Mouse (Mus musculus) cerebellum, postnatal 14 days (tissue): ENCODE measurements around the gene B3gnt4.
A peak's percentile ranks its signal among the peaks of the same experiment; 100 is the strongest.

Experiments used
- DNase-seq, 2 experiments: peaks; one replicate each; pipeline ENCODE4 v3.0.0; 2021; ENCODE audit warnings: mixed read lengths in 2 of 2

B3gnt4 gene

DNA sequence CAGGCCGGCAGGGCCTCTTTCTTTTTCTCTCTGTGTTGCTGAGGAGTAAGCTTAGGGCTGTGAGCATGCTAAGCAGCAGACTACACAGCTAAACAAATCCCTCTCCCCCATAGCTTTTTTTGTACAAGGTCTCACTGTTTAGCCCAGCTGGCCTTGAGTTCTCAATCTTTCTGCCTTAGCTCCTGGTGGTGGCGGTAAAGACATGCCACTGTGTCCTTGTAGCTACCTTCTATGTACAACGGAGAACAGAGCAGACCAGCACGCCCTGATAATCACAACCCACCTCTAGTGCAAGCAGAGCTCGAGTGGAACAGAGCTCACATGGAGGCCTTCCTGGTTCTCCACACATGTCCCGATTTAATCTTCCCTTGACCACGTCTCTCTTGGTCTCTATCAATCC, 18.4 kb downstream of the B3gnt4 start:
- DNase-seq = no peak

DNA sequence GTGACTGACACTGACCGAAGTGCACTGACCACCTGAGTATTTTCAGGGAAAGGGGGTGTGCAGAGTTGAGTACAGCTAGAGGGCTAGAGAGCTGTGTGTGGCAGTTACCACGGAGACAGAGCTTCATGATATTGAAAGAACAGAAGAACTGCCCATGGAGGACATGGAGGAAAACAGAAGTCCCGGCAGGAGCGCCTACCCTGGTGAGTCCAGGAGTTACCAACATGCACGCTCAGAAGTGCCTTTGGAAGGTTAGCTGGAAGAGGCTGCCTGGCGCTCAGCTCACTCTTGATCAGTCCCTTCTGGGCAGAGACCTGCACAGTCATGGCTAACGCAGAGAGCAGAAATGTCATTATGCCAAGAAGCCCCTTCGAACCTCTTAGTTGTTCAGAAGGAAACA, 19.8 kb downstream of the B3gnt4 start:
- DNase-seq = no peak

DNA sequence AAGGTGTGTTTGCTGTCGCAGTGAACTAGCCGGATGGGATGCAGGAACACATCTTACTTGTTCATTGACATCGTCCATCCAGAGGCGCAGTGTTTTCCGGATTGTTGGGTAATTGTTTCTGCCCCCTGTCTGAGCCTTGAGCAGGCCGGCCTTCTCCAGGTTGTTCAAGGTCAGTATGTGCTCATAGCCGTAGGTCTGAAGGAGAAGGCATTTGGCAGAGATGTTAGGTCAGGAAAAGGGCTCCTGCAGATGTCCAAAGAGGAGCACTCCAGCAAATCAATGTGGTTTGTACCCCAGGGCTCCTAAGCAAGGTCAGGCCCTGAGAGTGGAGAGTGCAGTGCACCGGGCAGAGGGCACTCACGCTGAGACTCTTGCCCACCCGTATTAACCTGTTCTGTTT, 23.5 kb downstream of the B3gnt4 start:
- no peak for DNase-seq

DNA sequence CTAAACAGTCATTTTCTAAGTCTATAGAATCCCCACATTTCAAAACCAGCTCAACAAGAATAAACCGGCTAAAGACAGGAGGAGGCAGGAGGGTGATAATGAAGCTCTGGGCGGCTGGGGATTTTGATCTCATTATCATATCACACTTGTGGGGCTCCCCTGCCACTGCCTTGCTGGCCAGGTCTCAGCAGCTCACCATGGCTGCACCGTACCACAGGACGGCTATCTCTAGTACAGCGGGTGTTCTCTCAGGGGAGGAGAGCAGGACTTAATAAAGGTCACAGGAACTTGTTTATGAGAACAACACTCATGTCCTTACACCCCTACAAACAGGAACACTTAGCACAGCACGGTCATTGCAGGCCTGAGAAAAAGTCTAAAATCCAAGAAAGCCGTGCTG, 45.4 kb downstream of the B3gnt4 start:
- no peak for DNase-seq

DNA sequence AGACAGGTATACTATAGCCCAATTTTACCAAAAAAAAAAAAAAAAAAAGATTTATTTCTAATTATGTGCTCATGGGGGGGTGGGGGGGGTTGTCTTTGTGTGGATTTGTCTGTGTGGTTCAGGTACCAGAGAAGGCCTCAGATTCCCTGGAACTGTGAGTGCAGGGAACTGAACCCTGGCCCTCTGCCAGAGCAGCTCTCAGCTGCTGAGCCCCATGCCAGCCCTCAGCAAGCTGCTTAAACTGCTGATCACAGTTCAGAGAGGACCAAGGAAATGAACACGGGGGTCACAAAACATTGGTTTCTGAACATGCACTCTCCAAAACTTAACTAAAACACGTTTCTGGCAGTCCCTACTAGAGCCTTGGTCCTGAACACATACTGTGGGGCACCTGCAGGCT, 46.2 kb downstream of the B3gnt4 start:
- DNase-seq = peak; percentile 89 to 90

DNA sequence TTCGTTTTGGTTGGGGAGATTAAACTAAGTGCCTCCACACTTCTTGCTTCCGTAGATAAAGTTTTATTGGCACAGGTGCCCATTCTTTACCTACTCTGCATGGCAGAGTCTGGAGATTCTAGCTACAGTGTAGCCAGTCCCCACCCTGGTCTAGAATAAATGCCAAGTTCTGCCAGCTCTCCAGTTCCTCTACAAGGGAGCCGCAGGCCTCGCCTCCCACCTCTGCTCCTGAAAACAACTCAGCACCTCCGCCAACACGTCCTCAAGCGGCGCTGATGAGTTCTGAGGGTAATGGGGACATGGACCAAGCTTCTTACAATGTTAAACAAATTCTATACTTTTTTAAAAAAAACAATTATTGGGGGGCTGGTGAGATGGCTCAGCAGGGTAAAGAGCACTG, 49.3 kb downstream of the B3gnt4 start:
- DNase-seq = no peak

DNA sequence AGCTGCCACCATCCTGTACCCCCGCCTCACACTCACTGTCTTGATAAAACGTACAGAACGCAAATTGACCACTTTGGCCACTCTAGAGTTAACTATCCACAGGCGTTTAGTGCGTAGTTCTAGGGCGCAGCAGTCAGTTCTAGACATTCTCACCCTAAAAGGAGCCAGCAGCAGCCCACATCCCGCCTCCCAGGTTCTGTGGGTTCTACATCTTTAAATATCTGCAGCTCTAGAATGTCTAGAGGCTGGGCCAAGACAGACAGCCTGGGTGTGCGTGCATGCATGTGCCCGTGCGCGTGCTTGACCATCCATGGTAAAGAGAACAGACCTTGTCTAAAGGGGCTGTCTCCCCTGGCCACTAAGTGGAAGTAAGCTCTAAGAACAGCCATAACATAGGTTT, 50.9 kb downstream of the B3gnt4 start:
- no peak for DNase-seq
